Mouse (Mus musculus) kidney, postnatal 14 days (tissue): Measurements from ENCODE around the gene Ankzf1.
"Not testable (repeated sequence)": the region's sequence is repeated elsewhere in the genome, so short reads cannot be mapped to it uniquely, and the experiment has no call there.

Experiments
- DNase-seq: peaks from one replicate; pipeline ENCODE4 v3.0.0; 2022; ENCODE audit warnings: mixed read lengths

Gene Ankzf1

DNA sequence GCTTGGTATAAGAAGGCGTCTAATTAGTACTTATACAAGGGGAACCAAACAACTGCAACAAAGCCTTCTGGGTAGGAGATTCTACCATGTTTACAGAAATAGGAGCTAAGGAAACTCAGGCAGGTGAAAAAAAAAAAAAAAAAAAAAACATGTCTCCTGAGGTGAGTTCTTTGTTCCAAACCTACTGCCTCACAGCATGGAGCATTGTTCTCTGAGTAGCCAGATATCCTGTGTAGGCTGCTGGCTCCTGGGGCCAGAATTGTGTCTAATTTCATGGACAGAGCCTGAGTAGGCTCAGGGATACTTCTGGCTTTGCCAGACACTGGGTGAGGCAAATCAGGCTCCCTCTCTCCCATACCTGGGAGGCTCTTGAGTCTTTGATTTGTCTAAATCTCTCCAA lies 35.7 kb downstream of the Ankzf1 start:
- DNase-seq = no peak

DNA sequence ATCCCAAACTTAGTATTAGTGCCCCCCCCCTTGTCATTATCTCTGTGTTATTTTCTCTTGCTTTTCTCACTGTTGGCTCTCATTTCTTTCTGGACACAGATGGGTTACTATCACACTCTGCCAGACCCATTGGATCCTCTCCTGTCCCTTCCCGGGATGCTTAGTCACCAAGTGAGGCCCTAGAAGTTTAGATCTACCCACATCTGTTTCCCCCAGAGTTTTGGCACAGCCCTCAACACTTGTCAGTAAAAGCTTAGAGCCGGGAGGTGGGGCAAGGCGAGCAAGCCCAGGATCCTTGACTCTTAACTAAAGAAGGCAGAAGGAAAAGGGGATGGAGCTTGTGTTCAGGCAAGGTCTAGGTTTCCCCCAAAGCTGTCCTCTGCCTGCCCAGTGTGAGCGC lies 37.2 kb downstream of the Ankzf1 start:
- DNase-seq = no peak

DNA sequence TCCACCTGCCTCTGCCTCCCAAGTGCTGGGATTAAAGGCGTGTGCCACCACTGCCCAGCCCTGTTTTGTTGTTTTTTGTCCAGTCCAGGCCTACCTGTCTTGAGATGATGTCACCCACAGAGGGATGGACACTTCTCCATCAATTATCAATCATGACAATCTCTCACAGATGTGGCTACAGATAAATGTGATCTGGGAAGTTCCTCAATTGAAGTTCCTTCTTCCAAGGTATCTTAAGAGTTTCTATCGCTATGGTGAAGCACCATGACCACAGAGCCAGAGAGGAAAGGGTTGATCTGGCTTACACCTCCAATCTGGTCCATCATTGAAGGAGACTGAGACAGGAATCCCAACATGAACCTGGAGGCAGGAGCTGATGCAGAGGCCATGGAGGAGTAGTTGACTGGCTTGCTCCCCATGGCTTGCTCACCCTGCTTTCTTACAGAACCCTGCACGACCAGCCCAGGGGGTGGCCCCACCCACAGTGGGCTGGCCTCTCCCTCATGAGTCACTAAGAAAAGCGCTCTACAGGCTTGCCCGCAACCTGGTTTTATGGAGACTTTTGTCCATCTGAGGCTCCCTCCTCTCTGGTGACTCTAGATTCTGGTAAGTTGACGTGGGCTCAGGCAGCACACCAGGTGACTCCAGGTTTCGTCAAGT lies 38.5 kb downstream of the Ankzf1 start:
- DNase-seq = no peak

DNA sequence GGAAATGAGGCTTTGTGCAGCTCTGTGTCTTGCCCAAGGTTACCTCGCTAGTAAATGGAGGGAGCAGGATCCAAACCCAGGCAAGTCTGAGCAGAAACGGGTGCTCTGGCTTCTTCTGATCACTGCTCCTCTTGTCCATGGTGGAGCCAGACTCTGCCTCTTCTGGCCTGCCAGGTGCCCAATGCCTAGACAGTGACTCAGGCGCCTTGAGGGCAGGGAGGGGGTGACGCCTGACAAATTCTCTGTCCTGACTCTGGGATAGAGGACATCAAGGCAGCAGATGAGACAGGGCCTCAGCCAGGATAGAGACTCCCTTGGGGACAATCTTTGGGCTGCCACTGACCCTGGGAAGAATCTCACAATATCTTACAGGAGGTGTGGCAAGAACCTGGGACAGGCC lies 39.3 kb downstream of the Ankzf1 start:
- DNase-seq = no peak

DNA sequence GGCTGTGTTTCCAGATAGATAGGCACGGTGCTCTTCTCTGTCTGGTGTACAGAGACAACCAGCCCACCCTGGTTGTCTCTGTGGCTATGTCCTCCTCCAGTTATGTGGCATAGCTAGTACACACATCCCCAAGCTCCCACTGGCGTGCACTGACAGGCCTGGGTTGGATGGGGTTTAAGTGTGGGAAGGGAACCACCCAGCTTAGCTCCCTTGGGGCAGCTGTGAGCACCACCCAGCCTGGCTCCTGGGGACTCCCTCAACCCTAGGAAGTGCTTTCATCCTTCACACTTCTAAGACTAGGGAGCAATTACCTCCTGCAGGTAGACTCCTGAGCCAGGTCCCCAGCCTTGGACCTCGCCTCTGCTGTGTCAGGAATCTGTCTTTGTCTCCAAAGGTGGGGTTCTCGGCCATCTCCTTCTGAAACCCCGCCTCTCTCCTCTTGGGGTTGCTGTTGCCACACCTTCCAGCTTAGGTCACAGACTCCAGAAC lies 39.8 kb downstream of the Ankzf1 start, which contains the start of gene A630095N17Rik:
TSS of gene A630095N17Rik (minus strand) at position 439 of the 489 bp plus-strand sequence.
- DNase-seq = no peak

DNA sequence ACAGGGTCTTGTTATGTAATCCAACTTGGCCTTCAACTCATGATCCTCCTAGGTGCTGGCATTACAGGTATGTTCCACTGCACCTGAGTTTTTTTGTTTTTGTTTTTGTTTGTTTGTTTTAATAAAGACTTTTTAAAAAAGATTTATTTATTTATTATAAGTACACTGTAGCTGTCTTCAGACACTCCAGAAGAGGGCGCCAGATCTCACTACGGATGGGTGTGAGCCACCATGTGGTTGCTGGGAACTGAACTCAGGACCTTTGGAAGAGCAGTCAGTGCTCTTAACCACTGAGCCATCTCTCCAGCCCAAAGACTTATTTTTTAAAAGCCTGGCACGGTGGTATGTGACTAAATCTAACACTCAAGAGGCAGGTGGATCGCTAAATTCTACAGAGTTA lies 40.5 kb downstream of the Ankzf1 start:
- DNase-seq = not testable (repeated sequence)

DNA sequence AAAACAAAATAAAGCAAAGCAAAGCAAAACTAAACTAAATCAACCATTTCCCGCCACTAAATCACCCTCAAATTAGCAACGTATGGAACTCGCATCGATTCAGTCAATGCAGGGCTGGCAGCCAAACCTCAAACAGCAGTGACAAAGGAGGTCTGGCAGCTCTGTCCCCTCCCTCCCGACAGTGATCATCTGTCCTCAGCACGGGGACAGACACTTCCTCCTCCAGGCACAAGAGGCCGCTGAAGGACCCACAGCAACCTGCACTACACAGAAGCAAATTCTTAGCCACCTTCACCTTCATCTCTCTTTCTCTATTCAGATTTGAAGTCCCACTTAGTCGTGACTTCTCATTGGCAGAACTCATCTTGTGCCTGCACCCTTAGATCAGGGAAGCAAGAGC lies 42.7 kb downstream of the Ankzf1 start:
- DNase-seq = peak; percentile 79

DNA sequence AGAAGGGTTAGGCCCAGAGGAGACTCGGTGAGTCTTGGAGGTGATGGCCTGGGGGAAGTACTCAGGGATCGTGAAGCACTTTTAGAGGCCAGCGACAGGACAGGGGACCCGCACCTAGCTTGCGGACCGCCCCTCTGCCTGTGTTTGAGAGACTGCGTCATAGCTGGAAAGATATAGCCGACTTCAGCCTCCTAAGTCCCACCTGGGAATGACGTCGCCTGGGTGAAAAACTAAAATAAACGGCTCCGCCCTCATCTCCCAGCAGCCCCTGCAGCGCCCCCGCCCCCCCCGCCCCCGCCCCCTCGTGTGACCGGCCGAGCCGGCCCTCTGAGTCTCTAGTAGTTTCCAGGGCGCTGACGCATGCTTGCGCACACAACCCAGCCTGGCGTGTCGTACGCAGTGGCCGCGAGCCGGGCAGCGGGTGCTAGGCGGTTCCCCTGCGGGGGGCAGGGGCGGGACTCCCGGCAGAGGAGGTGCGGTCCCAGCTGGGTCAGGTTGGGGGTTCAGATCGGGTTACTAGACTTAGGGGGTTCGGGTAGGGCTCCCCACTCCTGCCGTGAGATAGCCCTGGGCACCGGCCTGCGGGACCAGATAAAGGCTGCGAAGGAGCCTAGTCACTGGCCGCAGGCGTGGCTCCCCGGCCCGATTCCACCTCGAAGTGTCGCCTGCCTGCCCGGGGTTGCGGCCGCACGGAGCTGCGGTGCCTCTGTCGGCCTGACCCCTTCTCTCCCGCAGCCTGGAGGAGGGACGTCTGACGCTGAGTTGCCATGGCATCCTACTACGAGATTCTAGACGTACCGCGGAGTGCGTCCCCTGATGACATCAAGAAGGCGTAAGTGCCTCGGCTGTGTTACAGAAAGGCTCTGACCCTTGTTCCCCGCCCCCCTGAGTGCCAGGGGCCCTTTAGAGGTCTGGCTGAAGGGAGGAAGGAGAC lies 44.4 kb downstream of the Ankzf1 start, which contains the start of gene Dnajb2:
TSS of gene Dnajb2 (plus strand) at position 290 of the 934 bp plus-strand sequence.
- DNase-seq = peak; percentile 94

DNA sequence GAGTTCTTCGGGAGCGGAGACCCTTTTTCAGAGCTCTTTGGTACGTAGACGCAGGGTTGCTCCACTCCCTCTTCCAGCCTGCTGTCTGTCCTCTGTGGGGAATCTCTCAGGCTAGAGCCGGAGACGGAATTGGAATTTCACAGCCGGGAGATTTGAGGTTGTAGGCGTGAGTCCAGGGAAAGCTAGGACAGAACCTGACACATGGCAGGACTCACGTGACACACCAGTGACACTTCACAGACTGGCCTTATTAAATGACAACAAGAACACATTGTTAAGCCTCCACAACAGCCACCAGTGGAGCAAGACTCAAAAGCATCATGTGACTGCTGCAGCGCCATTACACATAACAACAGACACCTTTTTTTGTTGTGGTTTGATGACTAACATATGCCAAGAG lies 47.6 kb downstream of the Ankzf1 start:
- no peak for DNase-seq

DNA sequence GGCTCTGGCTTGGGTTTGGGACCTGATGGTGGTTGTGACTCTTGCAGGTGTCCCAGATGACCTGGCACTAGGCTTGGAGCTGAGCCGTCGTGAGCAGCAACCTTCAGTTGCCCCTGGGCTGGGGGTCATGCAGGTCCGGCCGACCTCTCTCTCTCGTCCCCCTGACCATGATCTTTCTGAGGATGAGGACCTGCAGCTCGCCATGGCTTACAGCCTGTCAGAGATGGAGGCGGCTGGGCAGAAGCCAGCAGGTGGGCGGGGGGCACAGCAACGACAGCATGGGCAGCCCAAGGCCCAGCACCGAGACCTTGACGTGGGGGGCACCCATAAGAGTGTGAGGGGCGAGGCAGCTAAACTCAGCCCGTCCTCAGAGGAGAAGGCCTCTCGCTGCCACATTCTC lies 51.5 kb downstream of the Ankzf1 start:
- no peak for DNase-seq

DNA sequence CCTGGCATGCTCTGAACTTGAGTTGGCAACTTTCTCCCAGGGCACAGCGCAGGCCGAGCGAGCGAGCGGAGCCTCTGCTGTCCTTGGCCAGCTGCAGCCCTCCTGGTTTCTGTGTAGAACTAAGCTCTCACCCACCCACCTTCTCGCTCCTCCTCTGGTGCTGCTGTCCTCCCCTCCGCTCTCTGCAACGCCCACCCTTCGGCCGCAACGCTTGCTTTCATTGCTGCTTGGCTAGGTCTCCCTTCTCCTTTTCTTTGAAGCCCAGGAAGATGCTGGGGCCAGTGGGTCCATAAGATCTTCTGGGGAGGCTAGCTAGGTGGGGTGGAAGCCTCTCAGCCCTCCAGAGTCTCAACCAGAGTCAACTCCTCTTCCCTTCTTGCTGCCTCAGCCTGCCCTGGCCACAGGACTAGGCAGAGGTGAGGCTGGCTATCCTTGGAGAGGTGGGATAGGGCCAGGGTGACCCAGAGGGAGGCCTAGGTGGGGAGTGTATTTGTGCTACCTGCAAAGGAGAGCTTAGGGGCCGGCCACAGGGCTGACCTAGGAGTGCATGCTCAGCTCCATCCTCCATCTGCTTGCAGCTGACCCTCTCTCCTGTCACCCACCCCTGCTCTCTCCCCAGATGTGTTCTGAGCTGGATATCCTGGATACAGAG lies 52.4 kb downstream of the Ankzf1 start:
- DNase-seq = no peak

DNA sequence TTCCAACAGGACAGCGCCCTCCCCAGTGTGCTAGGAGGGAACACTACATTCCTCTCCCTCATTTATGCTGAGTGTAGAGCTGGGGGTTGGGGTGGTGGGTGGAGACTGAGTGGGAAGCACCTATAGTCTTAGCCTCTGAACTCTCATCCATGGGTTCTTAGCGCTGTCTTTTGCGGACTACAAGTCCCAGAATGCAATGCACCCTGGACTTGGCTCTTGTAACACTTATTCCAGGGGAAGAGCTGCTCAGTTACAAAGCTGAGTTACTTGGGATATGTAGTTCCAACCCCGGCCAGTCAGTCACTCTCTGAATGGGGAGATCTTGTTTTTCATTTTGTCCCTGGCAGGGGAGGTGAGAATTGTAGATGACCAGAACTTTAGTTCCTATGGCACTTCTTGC lies 52.9 kb downstream of the Ankzf1 start:
- DNase-seq = peak; percentile 68

DNA sequence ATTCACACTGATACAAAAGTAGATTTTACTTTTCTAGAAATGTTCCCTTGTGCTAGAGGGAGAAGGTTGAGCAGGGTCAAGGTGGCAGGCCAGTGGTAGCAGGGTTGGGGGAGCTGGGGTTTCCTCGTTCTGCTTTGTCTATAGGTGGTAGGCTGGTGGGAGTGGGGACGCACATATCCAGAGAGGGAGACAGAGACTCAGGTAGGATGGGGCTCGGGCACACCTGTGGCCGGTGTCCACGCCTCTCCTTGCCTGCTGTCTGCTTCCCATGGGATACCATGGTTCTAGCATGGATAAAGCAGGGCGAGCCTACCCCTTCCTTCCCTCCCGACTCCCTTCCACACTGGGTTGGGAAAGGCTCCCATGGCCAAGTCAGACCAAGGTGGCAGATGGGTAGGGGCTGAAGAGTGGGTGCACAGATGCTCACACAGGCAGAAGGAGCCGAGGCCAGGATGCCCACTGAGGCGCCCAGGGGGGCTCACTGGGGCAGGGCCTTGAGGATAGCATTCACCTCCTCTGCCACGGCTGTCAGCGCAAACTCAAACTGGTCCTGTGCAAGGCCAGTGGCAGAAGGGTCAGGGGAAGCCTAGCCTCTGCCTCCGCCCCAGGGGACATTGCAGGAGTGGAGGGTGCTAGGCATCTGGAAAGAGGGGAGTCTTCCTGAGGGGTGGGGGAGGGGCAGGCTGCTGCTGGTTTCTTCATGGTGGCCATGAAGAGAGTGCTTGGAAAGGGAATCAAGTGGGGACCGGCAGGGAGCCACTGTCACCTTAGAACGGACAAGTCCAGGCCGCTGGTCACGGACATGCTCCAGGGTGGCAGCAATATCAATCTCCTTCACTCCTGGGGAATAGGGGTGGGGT lies 55.4 kb downstream of the Ankzf1 start:
- DNase-seq = no peak

DNA sequence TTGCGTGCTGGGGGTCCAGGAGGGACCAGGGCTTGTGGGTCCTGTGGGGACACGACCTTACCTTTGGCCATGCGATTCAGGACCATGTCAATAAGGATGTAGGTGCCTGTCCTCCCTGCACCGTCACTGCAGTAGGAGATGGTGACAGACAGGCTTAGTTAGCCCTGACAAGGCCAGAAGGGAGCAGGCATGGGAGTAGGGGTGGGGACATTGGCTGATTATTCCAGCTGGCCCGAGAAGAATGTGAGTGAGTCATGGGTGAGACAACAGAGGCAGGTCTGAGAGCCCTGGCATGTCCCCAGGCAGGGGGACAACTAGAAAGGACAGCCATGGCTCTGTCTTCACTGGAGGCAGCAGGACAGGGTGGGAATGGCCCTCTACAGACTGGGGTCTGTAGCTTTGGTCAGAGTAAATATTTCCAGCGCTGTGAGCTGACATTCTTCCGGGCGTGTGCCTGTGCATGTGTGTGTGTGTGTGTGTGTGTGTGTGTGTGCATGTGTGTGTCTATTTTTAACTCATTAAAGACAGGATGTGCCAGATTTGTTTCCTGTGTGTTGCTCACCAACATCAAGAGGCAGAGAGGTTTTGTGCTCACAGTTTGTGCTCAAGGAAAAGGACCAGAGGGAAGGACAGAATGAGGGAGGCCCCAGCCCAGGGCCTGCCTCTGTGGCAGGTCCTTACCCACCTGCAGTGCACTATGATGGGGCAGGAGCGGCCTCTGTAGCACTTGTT lies 56.3 kb downstream of the Ankzf1 start:
- DNase-seq = no peak
